Mouse (Mus musculus): ENCODE data around the gene Rps6ka1.

DNA sequence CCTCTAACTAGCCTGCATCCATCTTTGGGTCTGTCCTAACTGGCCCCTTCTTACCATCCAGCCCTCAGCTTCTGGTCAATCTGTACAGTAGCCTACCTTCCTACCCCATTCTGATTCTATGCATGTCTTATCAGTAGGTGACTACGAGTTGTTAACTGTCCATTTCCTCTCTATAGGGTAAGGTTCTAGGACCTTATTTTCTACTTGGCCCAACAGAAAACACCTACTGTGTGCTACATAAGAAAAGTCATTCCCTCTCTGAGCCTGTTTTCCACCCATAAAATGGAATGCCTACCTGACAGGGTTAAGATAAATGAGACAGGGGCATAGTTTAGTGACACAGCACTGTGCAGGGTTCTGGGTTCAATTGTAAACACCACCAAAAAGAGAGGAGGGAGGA, 41.0 kb downstream of the Rps6ka1 start:
- TF ChIP-seq POLR2A (IDR thresholded peaks at IDR 0.05; ENCODE audit: low read depth, low read length) = no peak
- TF ChIP-seq CTCF (IDR thresholded peaks at IDR 0.05; ENCODE audit: borderline replicate concordance, insufficient read depth, low read length) = no peak
